Mouse (Mus musculus) myocyte (in vitro differentiated cells): ENCODE data around the gene Sh3pxd2b. TPM values are rescaled to one million over a fixed set of nuclear protein-coding genes. Genes with fewer than 3 reads are reported as not detected.

ENCODE experiments used
- H3K27me3 ChIP-seq: one replicate; pipeline ENCODE4 v1.6.1; 2011; ENCODE audit not compliant: control insufficient read depth, insufficient read depth, insufficient read length
- H3K36me3 ChIP-seq: one replicate; pipeline ENCODE4 v1.6.1; 2011; ENCODE audit not compliant: control insufficient read depth, insufficient read depth
- H3K4me2 ChIP-seq: one replicate; pipeline ENCODE4 v1.6.1; 2011; ENCODE audit warnings: low read depth, control low read depth
- H3K4me3 ChIP-seq: one replicate; pipeline ENCODE4 v1.5.1; 2011; ENCODE audit warnings: mild to moderate bottlenecking, control low read depth, moderate library complexity
- H3K79me2 ChIP-seq: one replicate; pipeline ENCODE4 v1.6.1; 2011; ENCODE audit not compliant: control insufficient read depth, insufficient read depth
- H3ac ChIP-seq: one replicate; pipeline ENCODE4 v1.6.1; 2011; ENCODE audit not compliant: control insufficient read depth, insufficient read length
- CEBPB ChIP-seq: IDR thresholded peaks from 2 replicates; pipeline ENCODE4 v1.6.1; 2011; ENCODE audit warnings: mild to moderate bottlenecking, moderate library complexity; ENCODE audit not compliant: poor library complexity, insufficient read depth, severe bottlenecking
- E2F4 ChIP-seq: IDR thresholded peaks from one replicate; pipeline ENCODE4 v1.6.1; 2011; ENCODE audit warnings: mild to moderate bottlenecking, control low read depth, moderate library complexity; ENCODE audit not compliant: insufficient read depth
- MAX ChIP-seq: IDR thresholded peaks from one replicate; pipeline ENCODE4 v1.6.1; 2011; ENCODE audit warnings: low read depth, mild to moderate bottlenecking, control low read depth
- MYOD1 ChIP-seq, 3 experiments: IDR thresholded peaks; one replicate each; pipeline ENCODE4 v1.6.1; 2011; ENCODE audit warnings: control low read depth in 2 of 3, low read depth in 2 of 3, mild to moderate bottlenecking in 2 of 3, moderate library complexity in 1 of 3; ENCODE audit not compliant: insufficient read length in 2 of 3, control insufficient read depth in 1 of 3
- MYOG ChIP-seq, 3 experiments: IDR thresholded peaks; one replicate each; pipeline ENCODE4 v1.6.1; 2011; ENCODE audit warnings: control low read depth in 2 of 3, low read depth in 2 of 3, mild to moderate bottlenecking in 2 of 3; ENCODE audit not compliant: insufficient read length in 2 of 3, control insufficient read depth in 1 of 3, insufficient read depth in 1 of 3
- POLR2A ChIP-seq: IDR thresholded peaks from one replicate; pipeline ENCODE4 v1.6.1; 2011; ENCODE audit warnings: low read depth, mild to moderate bottlenecking, control low read depth, moderate library complexity; ENCODE audit not compliant: insufficient read length
- POLR2AphosphoS2 ChIP-seq: IDR thresholded peaks from one replicate; pipeline ENCODE4 v1.6.1; 2011; ENCODE audit warnings: low read depth, control low read depth; ENCODE audit not compliant: insufficient read length
- REST ChIP-seq: IDR thresholded peaks from one replicate; pipeline ENCODE4 v1.6.1; 2011; ENCODE audit warnings: mild to moderate bottlenecking, control low read depth, moderate library complexity; ENCODE audit not compliant: insufficient read depth, insufficient read length
- SRF ChIP-seq: IDR thresholded peaks from one replicate; pipeline ENCODE4 v1.6.1; 2011; ENCODE audit warnings: low read depth; ENCODE audit not compliant: control insufficient read depth, insufficient read length
- TCF12 ChIP-seq: IDR thresholded peaks from one replicate; pipeline ENCODE4 v1.6.1; 2011; ENCODE audit warnings: mild to moderate bottlenecking, control low read depth; ENCODE audit not compliant: poor library complexity, insufficient read depth, severe bottlenecking
- TCF3 ChIP-seq: IDR thresholded peaks from one replicate; pipeline ENCODE4 v1.6.1; 2011; ENCODE audit warnings: low read depth, control low read depth; ENCODE audit not compliant: insufficient read length
- USF1 ChIP-seq: IDR thresholded peaks from one replicate; pipeline ENCODE4 v1.6.1; 2011; ENCODE audit warnings: low read depth, mild to moderate bottlenecking, control low read depth, moderate library complexity
- polyA plus RNA-seq: library from polyadenylated mRNA; unstranded; fragments of >200 nt; fragmentation: generic; extraction: Trizol; gene quantifications from one replicate; pipeline ENCODE4 v1.2.1, GENCODE M21; 2012; ENCODE audit warnings: missing spikeins

Gene Sh3pxd2b
- polyA plus RNA-seq, 1 experiment, result 22.3 TPM

- Histone ChIP-seq H3K4me3 (peak overlapping the region; percentile 86), H3K4me2 (peak overlapping the region; percentile 87)
Observed at GRCm38 (mm10) chr11:32348433-32349283, 1.0 kb downstream of the Sh3pxd2b start.

GRCm38 (mm10) chr11:32349284-32349953, 1.8 kb downstream of the Sh3pxd2b start:
- peaks cover 66% of the 10 kb centered on the region for H3K79me2 ChIP-seq
- H3ac ChIP-seq, result no peak overlapping the region
- no peaks in the 10 kb centered on the region for H3K27me3 ChIP-seq
- TF ChIP-seq MYOD1 (IDR thresholded peaks at IDR 0.05; ENCODE audit: control insufficient read depth in 1 of 3, insufficient read length in 2 of 3, low read depth in 2 of 3) (no peak), POLR2A (peak; percentile 32), TCF3 (no peak), USF1 (peak; percentile 58)
- peak overlapping the region; percentile 87 for H3K4me2 ChIP-seq
- peaks cover 22% of the 10 kb centered on the region for H3K36me3 ChIP-seq
- peak overlapping the region; percentile 86 for H3K4me3 ChIP-seq

More at GRCm38 (mm10) chr11:32348433-32349283, 1.0 kb downstream of the Sh3pxd2b start:
- peak overlapping the region; percentile 96 for H3ac ChIP-seq
- no peak for TF ChIP-seq REST
- TF ChIP-seq CEBPB, result no peak
- no peak for TF ChIP-seq MYOG (IDR thresholded peaks at IDR 0.05; ENCODE audit: control insufficient read depth in 1 of 3, insufficient read depth in 1 of 3, insufficient read length in 2 of 3, low read depth in 2 of 3)
- TF ChIP-seq MYOD1 (IDR thresholded peaks at IDR 0.05; ENCODE audit: control insufficient read depth in 1 of 3, insufficient read length in 2 of 3, low read depth in 2 of 3), result no peak
- TF ChIP-seq USF1, result no peak
- peaks cover 58% of the 10 kb centered on the region for H3K79me2 ChIP-seq
- H3K27me3 ChIP-seq, result no peaks in the 10 kb centered on the region
- peaks cover 22% of the 10 kb centered on the region for H3K36me3 ChIP-seq

- no peaks in the 10 kb centered on the region for H3K27me3 ChIP-seq
- H3ac ChIP-seq, result no peak overlapping the region
- peaks cover 22% of the 10 kb centered on the region for H3K36me3 ChIP-seq
- H3K4me3 ChIP-seq, result no peak overlapping the region
- H3K4me2 ChIP-seq, result no peak overlapping the region
- TF ChIP-seq POLR2AphosphoS2, result peak; percentile 11
- TF ChIP-seq REST, result no peak
- TF ChIP-seq POLR2A, result no peak
- no peak for TF ChIP-seq MAX
- TF ChIP-seq TCF3, result no peak
- no peak for TF ChIP-seq MYOD1 (IDR thresholded peaks at IDR 0.05; ENCODE audit: control insufficient read depth in 1 of 3, insufficient read length in 2 of 3, low read depth in 2 of 3)
- TF ChIP-seq TCF12, result no peak
- TF ChIP-seq MYOG (IDR thresholded peaks at IDR 0.05; ENCODE audit: control insufficient read depth in 1 of 3, insufficient read depth in 1 of 3, insufficient read length in 2 of 3, low read depth in 2 of 3), result no peak
- peaks cover 93% of the 10 kb centered on the region for H3K79me2 ChIP-seq
Observed at GRCm38 (mm10) chr11:32352946-32353345, 5.3 kb downstream of the Sh3pxd2b start.

- Histone ChIP-seq H3K4me2 (no peak overlapping the region), H3K27me3 (no peaks in the 10 kb centered on the region), H3K79me2 (peaks cover 72% of the 10 kb centered on the region), H3K4me3 (no peak overlapping the region), H3K36me3 (peaks cover 21% of the 10 kb centered on the region), H3ac (no peak overlapping the region)
- TF ChIP-seq SRF (no peak), MYOD1 (IDR thresholded peaks at IDR 0.05; ENCODE audit: control insufficient read depth in 1 of 3, insufficient read length in 2 of 3, low read depth in 2 of 3) (no peak), REST (no peak), CEBPB (0 out of 2 replicates have a peak, but pooled peaks have one; percentile 18), E2F4 (no peak), USF1 (no peak)
Observed at GRCm38 (mm10) chr11:32355377-32355776, 7.8 kb downstream of the Sh3pxd2b start.

- peak overlapping the region; percentile 60 for H3K4me2 ChIP-seq
- H3K36me3 ChIP-seq, result no peaks in the 10 kb centered on the region
- H3K4me3 ChIP-seq, result no peak overlapping the region
- no peaks in the 10 kb centered on the region for H3K27me3 ChIP-seq
- peaks cover 72% of the 10 kb centered on the region for H3K79me2 ChIP-seq
- peak in 2 of 3 experiments; percentile 22 to 61 for TF ChIP-seq MYOD1 (IDR thresholded peaks at IDR 0.05; ENCODE audit: control insufficient read depth in 1 of 3, insufficient read length in 2 of 3, low read depth in 2 of 3)
- TF ChIP-seq POLR2AphosphoS2, result peak; percentile 40
- peak in 1 of 3 experiments; percentile 25 for TF ChIP-seq MYOG (IDR thresholded peaks at IDR 0.05; ENCODE audit: control insufficient read depth in 1 of 3, insufficient read depth in 1 of 3, insufficient read length in 2 of 3, low read depth in 2 of 3)
- TF ChIP-seq USF1, result no peak
- no peak for TF ChIP-seq MAX
- H3ac ChIP-seq, result no peak overlapping the region
Observed at GRCm38 (mm10) chr11:32357686-32358085, 10.1 kb downstream of the Sh3pxd2b start.
